Mouse (Mus musculus) embryonic facial prominence, embryonic 10.5 days (tissue): Measurements from ENCODE around the gene Samm50. TPM values are rescaled to one million over a fixed set of nuclear protein-coding genes. Genes with fewer than 3 reads are reported as not detected.

Experiments
- DNase-seq: peaks from one replicate; pipeline ENCODE4 v3.0.0-alpha.2; 2017; ENCODE audit warnings: low spot score
- H3K27ac ChIP-seq: fragments of 300-500 bp; sonication (generic); replicated peaks from 2 replicates; pipeline ENCODE4 v1.5.1; 2016; ENCODE audit warnings: mild to moderate bottlenecking
- H3K27me3 ChIP-seq: fragments of 300-500 bp; sonication (generic); replicated peaks from 2 replicates; pipeline ENCODE4 v1.6.1; 2016; ENCODE audit warnings: low read depth, mild to moderate bottlenecking; ENCODE audit not compliant: poor library complexity, severe bottlenecking
- H3K36me3 ChIP-seq: fragments of 300-500 bp; sonication (generic); replicated peaks from 2 replicates; pipeline ENCODE4 v1.6.1; 2016; ENCODE audit warnings: mild to moderate bottlenecking, moderate library complexity
- H3K4me1 ChIP-seq: fragments of 300-500 bp; sonication (generic); 2 replicates; pipeline ENCODE4 v1.6.1; 2016
- H3K4me3 ChIP-seq: fragments of 300-500 bp; sonication (generic); 2 replicates; pipeline ENCODE4 v1.5.1; 2016; ENCODE audit warnings: mild to moderate bottlenecking, moderate library complexity
- H3K9me3 ChIP-seq: fragments of 300-500 bp; sonication (generic); 2 replicates; pipeline ENCODE4 v1.6.1; 2016; ENCODE audit warnings: mild to moderate bottlenecking
- WGBS: fragments of 180-500 bp; shearing (Covaris S2); methylation state at CpG from one replicate; pipeline ENCODE4 v1.1.7; 2016; 5-methylcytosine and 5-hydroxymethylcytosine counted together
- polyA plus RNA-seq: library from polyadenylated mRNA; unstranded; fragments of >200 nt; fragmentation: Nextera tagmentation; extraction: Ambion mirVana; gene quantifications from 2 replicates; pipeline ENCODE4 v1.2.1, GENCODE M21; 2016

Gene Samm50
- polyA plus RNA-seq, 1 experiment from 2014 or later = 113 TPM

DNA sequence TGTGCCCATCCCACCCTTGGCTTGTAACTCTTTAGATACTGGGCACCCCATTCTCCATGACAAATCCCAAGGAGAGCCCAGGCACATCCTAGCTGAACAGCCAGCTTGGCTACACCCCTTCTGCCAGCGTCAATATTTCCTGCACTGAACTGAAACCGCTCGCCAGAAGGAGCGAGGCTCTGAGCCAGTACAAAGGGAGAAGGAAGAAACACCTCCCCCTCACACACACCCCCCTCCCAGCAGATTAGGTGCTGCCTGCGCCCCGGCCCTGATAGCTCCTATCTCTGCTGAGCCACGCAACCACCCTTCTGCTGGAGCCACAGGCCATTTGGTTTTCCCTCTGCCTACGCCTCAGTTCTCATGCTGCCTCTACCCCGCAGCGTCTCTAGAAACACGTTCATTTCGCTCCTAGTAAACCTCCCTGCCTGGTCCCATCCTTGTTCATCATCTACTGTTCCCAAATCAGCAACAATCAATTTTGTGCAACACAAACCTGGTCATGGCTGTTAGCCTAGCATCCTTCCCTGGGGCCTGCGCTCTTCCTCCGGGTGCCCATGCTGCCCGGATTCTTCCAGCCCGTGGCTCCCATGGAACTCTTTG lies 39.2 kb downstream of the Samm50 start:
- no peaks in the 10 kb centered on the region for H3K9me3 ChIP-seq
- DNase-seq = peak; percentile 48
- peaks cover 22% of the 10 kb centered on the region for H3K27me3 ChIP-seq
- peak overlapping the region; percentile 77 for H3K4me3 ChIP-seq
- H3K4me1 ChIP-seq = peaks cover 54% of the 10 kb centered on the region
- WGBS = 3% methylated on average over 16 of the region's 16 CpGs
- peak overlapping the region; percentile 90 for H3K27ac ChIP-seq
- H3K36me3 ChIP-seq = peaks cover 7% of the 10 kb centered on the region

- under 1% methylated on average over 53 of the region's 53 CpGs for WGBS
- peak; percentile 79 for DNase-seq
- peaks cover 48% of the 10 kb centered on the region for H3K4me1 ChIP-seq
- peak within 1 kb of the TSS; percentile 77 for H3K4me3 ChIP-seq
- no peaks in the 10 kb centered on the region for H3K9me3 ChIP-seq
- H3K27ac ChIP-seq = peak within 1 kb of the TSS; percentile 90
- H3K27me3 ChIP-seq = peaks cover 18% of the 10 kb centered on the region
- H3K36me3 ChIP-seq = peaks cover 7% of the 10 kb centered on the region
These were observed 39.9 kb downstream of the Samm50 start, which contains the start of gene Parvb for GRCm38 (mm10) chr15:84231721-84232561. Gene Parvb (plus strand): TSS chr15:84232043.

GRCm38 (mm10) chr15:84232609-84233008 lies 40.6 kb downstream of the Samm50 start:
- H3K4me3 ChIP-seq = peak overlapping the region; percentile 77
- peak overlapping the region; percentile 90 for H3K27ac ChIP-seq
- 5% methylated on average over 8 of the region's 8 CpGs for WGBS
- peaks cover 25% of the 10 kb centered on the region for H3K27me3 ChIP-seq
- no peak for DNase-seq
- H3K36me3 ChIP-seq = peaks cover 7% of the 10 kb centered on the region
- H3K9me3 ChIP-seq = no peaks in the 10 kb centered on the region
- H3K4me1 ChIP-seq = peaks cover 52% of the 10 kb centered on the region

DNA sequence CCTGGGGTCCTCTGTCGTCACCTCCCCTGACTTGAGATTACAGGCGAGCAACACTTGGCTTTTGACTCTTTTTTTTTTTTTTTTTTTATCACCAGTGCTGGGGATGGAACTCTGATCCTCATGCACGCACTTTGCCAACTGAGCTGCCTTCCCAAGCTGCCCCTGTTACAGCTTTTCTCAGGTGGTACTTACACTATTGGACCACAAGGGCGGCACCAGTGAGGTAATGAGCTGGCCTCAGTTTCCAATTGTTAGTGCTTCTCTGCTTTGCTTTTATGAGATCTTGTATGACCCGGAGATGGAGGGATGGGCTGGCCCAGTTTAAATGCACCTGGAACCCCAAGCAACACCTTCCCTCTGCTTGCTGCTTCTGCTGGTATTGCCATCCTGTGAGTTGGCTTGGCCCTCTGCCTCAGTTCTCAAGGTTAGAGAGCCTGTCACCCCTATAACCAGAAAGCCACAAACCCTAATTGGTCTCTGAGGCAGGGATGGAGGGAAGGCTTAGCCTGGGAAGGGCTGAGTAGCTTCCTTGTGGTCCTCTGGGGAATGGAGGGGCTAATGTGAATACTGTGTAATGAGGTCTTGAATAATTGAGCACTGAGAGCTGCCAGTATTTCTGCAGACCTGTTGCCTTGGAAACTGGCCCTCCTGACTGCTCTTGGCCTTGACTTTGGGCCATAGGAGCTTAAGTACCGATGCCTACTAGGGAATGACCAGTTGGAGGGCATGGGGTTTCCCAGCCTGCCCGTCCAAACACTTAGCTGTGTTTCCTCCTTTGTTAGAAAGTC lies 42.9 kb downstream of the Samm50 start:
- DNase-seq = no peak
- H3K4me3 ChIP-seq = no peak overlapping the region
- H3K27ac ChIP-seq = no peak overlapping the region
- H3K36me3 ChIP-seq = peaks cover 7% of the 10 kb centered on the region
- 88% methylated on average over 7 of the region's 7 CpGs for WGBS
- H3K27me3 ChIP-seq = peaks cover 31% of the 10 kb centered on the region
- peaks cover 69% of the 10 kb centered on the region for H3K4me1 ChIP-seq
- H3K9me3 ChIP-seq = no peaks in the 10 kb centered on the region

GRCm38 (mm10) chr15:84235646-84236045 lies 43.6 kb downstream of the Samm50 start:
- Histone ChIP-seq H3K9me3 (no peaks in the 10 kb centered on the region), H3K4me3 (no peak overlapping the region), H3K27me3 (peaks cover 25% of the 10 kb centered on the region), H3K27ac (no peak overlapping the region), H3K4me1 (peaks cover 64% of the 10 kb centered on the region), H3K36me3 (peaks cover 7% of the 10 kb centered on the region)
- 75% methylated on average over 7 of the region's 7 CpGs for WGBS
- no peak for DNase-seq

DNA sequence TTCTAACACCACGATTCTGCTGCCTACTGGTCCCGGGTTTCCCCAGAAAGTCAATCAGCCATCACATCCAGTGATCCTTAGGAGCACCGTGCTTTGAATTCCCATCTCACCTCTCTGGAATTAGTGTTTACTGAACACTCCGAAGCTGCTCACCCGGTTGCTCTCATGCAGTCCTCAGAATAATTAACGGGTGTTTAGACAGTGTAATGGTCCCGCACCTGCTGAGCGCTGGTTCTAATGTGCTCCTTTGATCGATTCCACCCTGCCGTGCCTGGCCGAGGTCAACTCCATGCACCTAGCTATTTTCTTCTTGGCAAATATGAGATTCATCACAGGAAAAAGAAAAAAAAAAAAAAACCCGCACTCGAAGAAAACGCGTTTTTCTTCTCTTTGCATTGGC lies 46.5 kb downstream of the Samm50 start:
- Histone ChIP-seq H3K9me3 (no peaks in the 10 kb centered on the region), H3K4me1 (peaks cover 51% of the 10 kb centered on the region), H3K4me3 (no peak overlapping the region), H3K27ac (no peak overlapping the region), H3K27me3 (peaks cover 19% of the 10 kb centered on the region), H3K36me3 (peaks cover 10% of the 10 kb centered on the region)
- no peak for DNase-seq
- WGBS = 40% methylated on average over 15 of the region's 15 CpGs

DNA sequence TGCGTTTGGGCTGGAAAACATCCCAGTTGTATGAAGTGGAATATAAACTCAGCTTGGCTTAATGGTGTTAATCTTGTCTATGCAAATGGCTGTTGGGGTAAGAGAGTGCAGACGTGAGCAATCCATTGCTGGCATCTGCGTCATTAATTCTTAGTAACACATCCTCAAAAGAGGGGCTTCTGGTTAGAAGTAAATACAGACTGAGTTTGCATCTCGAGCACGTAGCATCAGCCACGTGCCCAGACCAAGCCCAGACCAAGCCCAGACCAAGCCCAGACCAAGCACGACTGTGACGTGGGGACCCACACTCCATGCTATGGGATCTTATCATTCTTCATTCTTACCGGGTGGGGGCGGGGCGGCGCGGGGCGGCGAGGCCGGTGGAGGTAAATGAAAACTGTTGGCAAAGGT lies 47.0 kb downstream of the Samm50 start:
- peaks cover 51% of the 10 kb centered on the region for H3K4me1 ChIP-seq
- no peak for DNase-seq
- peak overlapping the region; percentile 21; the same call in 1 of the 2 replicates for H3K4me3 ChIP-seq
- WGBS = 30% methylated on average over 16 of the region's 16 CpGs
- peaks cover 19% of the 10 kb centered on the region for H3K27me3 ChIP-seq
- peaks cover 10% of the 10 kb centered on the region for H3K36me3 ChIP-seq
- H3K9me3 ChIP-seq = no peaks in the 10 kb centered on the region
- H3K27ac ChIP-seq = 0 out of 2 replicates have a peak overlapping the region, but pooled peaks have one; percentile 19

- Histone ChIP-seq H3K9me3 (no peaks in the 10 kb centered on the region), H3K27me3 (peaks cover 19% of the 10 kb centered on the region), H3K36me3 (peaks cover 3% of the 10 kb centered on the region; the same call in 1 of the 2 replicates), H3K4me1 (peaks cover 45% of the 10 kb centered on the region), H3K27ac (peak overlapping the region; percentile 48), H3K4me3 (no peak overlapping the region)
- WGBS = 34% methylated on average over 7 of the region's 7 CpGs
- DNase-seq = peak; percentile 71
These were observed 49.5 kb downstream of the Samm50 start for GRCm38 (mm10) chr15:84241520-84241919.

- peaks cover 10% of the 10 kb centered on the region; the same call in 1 of the 2 replicates for H3K36me3 ChIP-seq
- peaks cover 6% of the 10 kb centered on the region; the same call in 1 of the 2 replicates for H3K9me3 ChIP-seq
- H3K4me1 ChIP-seq = peaks cover 14% of the 10 kb centered on the region
These were observed 53.1 kb downstream of the Samm50 start for GRCm38 (mm10) chr15:84245104-84245503.

DNA sequence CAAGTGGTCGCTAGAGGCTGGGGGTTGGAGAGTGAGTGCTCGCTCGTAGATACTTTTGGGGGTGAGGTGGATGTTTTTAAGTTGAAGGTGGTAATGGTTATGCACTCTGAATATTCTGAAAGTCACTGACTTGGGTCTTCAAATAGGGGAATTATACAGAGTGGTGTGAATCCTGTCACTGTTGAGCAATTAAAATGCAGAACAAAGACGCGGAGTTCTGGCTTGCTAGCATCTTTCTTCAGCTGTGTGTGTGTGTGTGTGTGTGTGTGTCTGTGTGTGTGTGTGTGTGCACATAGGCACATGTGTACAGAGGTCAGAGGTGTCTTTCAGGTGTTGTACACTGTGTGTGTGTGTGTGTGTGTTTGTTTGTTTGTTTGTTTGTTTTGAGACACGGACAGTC lies 54.2 kb downstream of the Samm50 start:
- H3K27ac ChIP-seq = no peak overlapping the region
- DNase-seq = no peak
- 93% methylated on average over 6 of the region's 6 CpGs for WGBS

More at GRCm38 (mm10) chr15:84245104-84245503, 53.1 kb downstream of the Samm50 start:
- Histone ChIP-seq H3K4me3 (no peak overlapping the region), H3K27me3 (no peaks in the 10 kb centered on the region), H3K27ac (no peak overlapping the region)
- no peak for DNase-seq
- WGBS = 86% methylated on average over 7 of the region's 7 CpGs

GRCm38 (mm10) chr15:84247309-84247708 lies 55.3 kb downstream of the Samm50 start:
- DNase-seq = no peak
- WGBS = 89% methylated on average over 3 of the region's 3 CpGs

More for the DNA sequence above, 54.2 kb downstream of the Samm50 start:
- Histone ChIP-seq H3K36me3 (0 out of 2 replicates have a peak, but pooled peaks cover 10% of the 10 kb centered on the region), H3K4me1 (peaks cover 12% of the 10 kb centered on the region), H3K4me3 (no peak overlapping the region), H3K9me3 (peaks cover 6% of the 10 kb centered on the region; the same call in 1 of the 2 replicates), H3K27me3 (no peaks in the 10 kb centered on the region)

DNA sequence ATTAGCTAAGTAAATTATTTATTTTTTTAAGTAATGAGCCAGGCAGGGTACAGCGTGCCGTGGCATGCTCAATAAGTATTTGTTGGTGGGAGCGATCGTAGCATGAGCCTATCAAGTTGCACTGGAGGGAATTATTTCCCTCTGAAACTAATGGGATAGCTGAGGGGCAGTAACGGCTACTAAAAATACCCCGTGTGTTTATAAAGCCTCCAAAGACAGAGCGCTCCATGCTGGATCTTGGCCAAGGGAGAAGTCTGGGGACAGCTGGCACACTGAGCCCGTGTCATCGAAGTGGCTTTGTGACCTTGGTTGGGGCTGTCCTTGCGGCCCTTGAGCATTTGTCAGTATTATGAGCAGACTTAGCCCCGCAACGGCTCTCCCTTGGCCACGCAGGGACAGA lies 59.2 kb downstream of the Samm50 start:
- Histone ChIP-seq H3K4me3 (no peak overlapping the region), H3K27ac (peak overlapping the region; percentile 40; the same call in 1 of the 2 replicates), H3K36me3 (0 out of 2 replicates have a peak, but pooled peaks cover 6% of the 10 kb centered on the region), H3K27me3 (0 out of 2 replicates have a peak, but pooled peaks cover 4% of the 10 kb centered on the region), H3K4me1 (peaks cover 38% of the 10 kb centered on the region), H3K9me3 (peaks cover 6% of the 10 kb centered on the region; the same call in 1 of the 2 replicates)
- no peak for DNase-seq
- WGBS = 62% methylated on average over 13 of the region's 13 CpGs

More at GRCm38 (mm10) chr15:84247309-84247708, 55.3 kb downstream of the Samm50 start:
- H3K4me1 ChIP-seq = peaks cover 12% of the 10 kb centered on the region
- peaks cover 6% of the 10 kb centered on the region; the same call in 1 of the 2 replicates for H3K9me3 ChIP-seq
- no peak overlapping the region for H3K27ac ChIP-seq
- no peak overlapping the region for H3K4me3 ChIP-seq
- H3K36me3 ChIP-seq = 0 out of 2 replicates have a peak, but pooled peaks cover 10% of the 10 kb centered on the region
- no peaks in the 10 kb centered on the region for H3K27me3 ChIP-seq
